Mouse (Mus musculus): Measurements from ENCODE around the gene Amfr.

The Amfr gene

DNA sequence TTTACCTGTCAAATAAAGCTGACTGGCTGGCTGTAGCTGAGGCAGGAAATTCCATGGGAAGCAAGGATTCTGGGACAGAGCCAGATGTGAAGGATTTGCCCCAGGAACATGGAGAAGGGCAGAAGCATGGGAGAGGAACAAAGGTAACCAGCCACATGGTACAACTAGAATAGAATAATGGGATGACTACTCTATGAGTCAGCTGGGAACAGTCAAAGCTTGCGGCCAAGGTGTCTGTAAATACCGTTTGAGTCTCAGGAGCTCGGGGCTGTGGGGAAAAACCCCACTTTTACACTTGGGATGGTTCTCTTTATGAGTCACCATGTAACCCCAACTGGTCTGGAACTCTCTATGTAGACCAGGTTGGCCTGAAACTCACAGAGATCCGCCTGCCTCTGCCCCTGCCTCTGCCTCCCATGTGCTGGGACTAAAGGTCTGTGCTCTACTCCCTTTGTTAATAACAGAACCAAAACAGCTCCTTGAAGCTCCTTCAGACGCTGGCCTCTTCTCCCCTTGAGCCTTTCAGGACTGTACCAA is 30.9 kb downstream of the Amfr start:
- CTCF ChIA-PET = no interaction called here

GRCm38 (mm10) chr8:93980141-93980540 is 32.5 kb downstream of the Amfr start:
- CTCF ChIA-PET = no interaction called here

GRCm38 (mm10) chr8:93976446-93977211 is 36.0 kb downstream of the Amfr start:
- CTCF ChIA-PET = no interaction called here

DNA sequence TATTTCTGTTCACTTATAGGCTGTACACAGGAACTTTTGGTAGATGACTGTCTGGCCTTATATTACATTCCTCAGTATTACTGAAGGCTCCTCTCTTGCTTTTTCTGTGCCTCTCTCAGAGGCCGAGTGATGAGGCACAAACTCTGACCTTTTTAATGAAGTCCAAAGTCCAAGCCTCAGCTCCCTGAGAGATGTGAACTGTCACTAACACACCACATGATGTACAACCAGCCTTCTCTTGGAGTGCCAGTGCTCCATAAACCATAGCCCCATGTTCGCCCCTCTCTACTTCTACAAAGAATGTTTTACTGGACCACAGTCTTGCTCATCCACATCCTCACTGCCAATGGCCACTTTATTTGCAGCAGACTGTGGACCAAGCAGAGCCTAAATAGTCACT is 37.3 kb downstream of the Amfr start:
- CTCF ChIA-PET = no interaction called here

GRCm38 (mm10) chr8:93974602-93975186 is 37.9 kb downstream of the Amfr start:
- CTCF ChIA-PET = no interaction called here

DNA sequence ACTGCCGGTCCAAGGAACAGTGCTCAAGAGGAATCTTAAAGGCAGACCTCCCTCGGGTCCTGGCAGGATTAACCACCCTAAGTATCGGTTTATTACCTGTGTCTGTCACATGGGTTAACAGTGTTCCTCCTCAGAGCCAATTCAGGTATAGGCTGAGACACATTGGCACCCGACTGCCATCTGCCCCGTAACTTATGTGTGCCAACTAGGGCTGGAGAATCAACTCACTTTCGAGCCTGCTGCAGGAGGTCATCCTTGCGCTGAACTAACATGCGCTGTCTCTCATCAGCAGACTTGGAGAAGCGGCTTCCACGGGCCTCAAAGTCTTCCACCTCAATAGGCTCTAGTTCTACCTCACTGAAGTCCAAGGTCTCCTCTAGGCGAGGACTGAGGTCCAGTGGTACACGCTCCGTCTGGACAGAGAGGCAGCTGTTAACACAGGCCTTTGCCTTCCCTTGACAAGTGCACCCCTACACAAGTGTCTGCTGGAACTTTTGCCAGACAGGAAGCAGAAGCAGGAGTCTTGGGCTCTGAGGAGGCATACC is 38.7 kb downstream of the Amfr start:
- CTCF ChIA-PET = no interaction called here

GRCm38 (mm10) chr8:93972971-93973734 is 39.5 kb downstream of the Amfr start:
- CTCF ChIA-PET = no interaction called here

- CTCF ChIA-PET = no interaction called here
Measured at GRCm38 (mm10) chr8:93972211-93972610, 40.4 kb downstream of the Amfr start.

DNA sequence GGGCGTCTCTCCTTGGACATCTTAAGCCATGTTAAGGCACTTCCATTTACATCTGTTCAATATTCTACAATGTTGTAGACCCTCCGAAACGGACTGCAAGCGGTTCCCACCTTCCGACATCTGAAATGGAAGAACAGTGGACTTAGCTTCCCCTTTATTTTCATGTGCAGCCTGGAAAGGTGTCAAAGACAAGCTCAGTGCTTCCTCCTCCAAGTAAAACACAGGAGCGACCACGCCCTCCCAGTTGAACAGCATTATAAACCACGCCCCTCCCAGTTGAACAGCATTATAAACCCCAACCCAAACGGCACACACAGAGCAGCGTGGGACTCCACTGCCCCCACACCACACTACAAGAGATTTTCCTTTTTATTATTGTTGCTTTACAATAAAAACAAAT is 41.2 kb downstream of the Amfr start:
- CTCF ChIA-PET = no interaction called here

GRCm38 (mm10) chr8:93969626-93970340 is 42.9 kb downstream of the Amfr start:
- CTCF ChIA-PET = interaction anchor here (0.7 kb wide), 1 partner anchor 23 kb away, joined by 4 read pairs; no protein-coding TSS in a partner anchor

- CTCF ChIA-PET = no interaction called here
Measured at GRCm38 (mm10) chr8:93968293-93968692, 44.3 kb downstream of the Amfr start.

DNA sequence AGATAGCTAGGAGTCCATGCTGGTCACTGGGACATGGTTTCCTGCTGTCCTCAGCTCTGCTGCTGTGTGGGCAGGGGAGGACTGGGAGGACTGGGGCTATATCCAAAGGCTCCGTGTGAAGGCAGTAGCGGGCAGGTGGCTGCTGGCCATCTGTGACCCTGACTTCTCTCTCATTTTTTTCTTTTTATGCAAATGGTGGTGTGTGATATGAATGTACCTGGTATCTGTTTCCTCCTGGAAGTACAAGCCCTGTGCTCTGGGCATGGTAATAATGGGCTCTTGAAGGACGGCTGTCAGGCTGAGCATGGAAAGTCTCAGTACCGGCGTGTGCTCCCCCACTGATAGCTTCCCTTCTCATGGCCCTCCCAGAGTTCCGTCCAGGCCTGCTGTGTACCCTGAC is 51.7 kb downstream of the Amfr start:
- CTCF ChIA-PET = no interaction called here

- CTCF ChIA-PET = no interaction called here
Measured at GRCm38 (mm10) chr8:93958402-93958801, 54.2 kb downstream of the Amfr start.

- CTCF ChIA-PET = no interaction called here
Measured at GRCm38 (mm10) chr8:93952511-93952910, 60.1 kb downstream of the Amfr start.

- CTCF ChIA-PET = no interaction called here
Measured at GRCm38 (mm10) chr8:93950133-93950532, 62.5 kb downstream of the Amfr start.

DNA sequence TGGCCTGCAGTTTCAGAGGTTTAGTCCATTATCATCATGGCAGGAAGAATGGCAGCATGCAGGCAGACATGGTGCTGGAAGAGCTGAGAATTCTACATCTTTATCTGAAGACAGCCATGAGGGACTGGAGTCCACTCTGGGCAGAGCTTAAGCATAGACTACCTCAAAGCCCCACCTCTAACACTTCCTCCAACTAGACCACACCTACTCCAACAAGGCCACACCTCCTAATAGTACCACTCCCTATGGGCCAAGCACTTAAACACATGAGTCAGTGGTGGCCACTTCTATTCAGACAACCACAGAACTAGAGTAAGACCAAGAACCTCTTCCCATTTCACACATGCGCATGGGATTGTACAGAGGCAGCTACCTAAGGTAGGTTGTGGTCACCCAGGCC is 66.2 kb downstream of the Amfr start:
- CTCF ChIA-PET = no interaction called here

- CTCF ChIA-PET = no interaction called here
Measured at GRCm38 (mm10) chr8:93945781-93946180, 66.9 kb downstream of the Amfr start.

DNA sequence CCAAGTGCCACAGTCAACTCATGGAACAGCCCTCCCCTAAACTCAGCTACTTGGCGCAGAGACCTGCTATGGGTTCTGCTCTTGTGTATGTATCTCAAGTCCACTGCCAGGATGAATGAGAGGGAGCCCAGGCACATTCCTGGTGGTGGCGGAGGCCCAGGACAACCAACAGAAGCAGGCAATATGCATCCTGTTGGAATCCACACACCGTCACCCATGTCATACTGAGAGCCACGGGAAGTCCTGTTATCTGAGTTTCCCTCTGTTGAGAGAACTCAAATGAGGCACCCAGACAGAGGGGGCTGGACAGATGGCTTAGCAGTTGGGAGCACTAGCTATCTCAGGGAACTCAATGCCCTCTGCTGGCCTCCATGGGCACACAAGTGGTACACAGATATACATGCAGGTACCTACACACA is 71.0 kb downstream of the Amfr start:
- CTCF ChIA-PET = no interaction called here

GRCm38 (mm10) chr8:93940542-93941423 is 71.9 kb downstream of the Amfr start:
- CTCF ChIA-PET = no interaction called here

DNA sequence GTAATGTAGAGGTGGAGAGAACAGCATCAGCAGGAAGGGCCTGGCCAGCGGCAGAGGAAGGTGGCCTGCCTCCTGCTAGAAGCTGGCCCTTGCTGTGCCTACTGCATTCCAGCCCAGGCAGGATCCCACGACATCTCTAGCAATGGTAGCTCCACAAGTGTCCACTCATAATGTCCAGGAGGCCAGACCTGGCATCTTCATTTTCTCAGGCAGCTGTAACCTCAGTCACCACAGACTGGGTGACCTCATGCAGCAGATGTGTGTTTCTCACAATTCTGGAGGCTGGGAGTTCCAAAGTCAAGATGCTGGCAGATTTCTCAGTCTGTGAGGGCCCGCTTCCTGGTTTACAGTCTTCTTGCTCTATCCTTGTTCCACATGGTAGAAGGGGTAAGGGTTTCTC is 74.4 kb downstream of the Amfr start:
- CTCF ChIA-PET = no interaction called here

DNA sequence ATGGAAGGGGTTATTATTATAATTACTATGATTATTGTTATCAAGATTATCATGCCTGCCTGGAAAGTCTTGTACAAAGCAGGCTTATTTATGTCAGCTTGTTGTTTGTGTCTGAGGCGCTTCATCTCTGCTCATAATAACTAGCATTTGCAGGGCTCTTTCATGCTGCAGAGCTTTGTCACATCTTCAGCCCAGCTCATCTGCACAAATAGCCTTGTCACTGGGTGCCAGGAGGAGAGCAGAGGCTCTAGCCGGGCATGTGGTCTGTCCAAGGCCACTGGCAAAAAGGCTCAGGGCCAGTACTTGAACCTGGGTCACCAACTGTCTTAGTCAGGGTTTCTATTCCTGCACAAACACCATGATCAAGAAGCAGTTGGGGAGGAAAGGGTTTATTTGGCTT is 79.4 kb downstream of the Amfr start:
- CTCF ChIA-PET = no interaction called here

All from spleen, embryonic (tissue).